Mouse (Mus musculus): ENCODE measurements around the gene Rnf220.

Rnf220 gene

GRCm38 (mm10) chr4:117299921-117300320 lies 196.9 kb downstream of the Rnf220 start:
- no peak for DNase-seq (ENCODE audit: low spot score)

GRCm38 (mm10) chr4:117297819-117298218 lies 199.0 kb downstream of the Rnf220 start:
- no peak for DNase-seq (ENCODE audit: low spot score)

GRCm38 (mm10) chr4:117296849-117297593 lies 199.8 kb downstream of the Rnf220 start:
- no peak for DNase-seq (ENCODE audit: low spot score)

GRCm38 (mm10) chr4:117291696-117292095 lies 205.2 kb downstream of the Rnf220 start:
- no peak for DNase-seq (ENCODE audit: low spot score)

GRCm38 (mm10) chr4:117288927-117289801 lies 207.7 kb downstream of the Rnf220 start:
- peak; percentile 66 for DNase-seq (ENCODE audit: low spot score)

GRCm38 (mm10) chr4:117288277-117288926 lies 208.4 kb downstream of the Rnf220 start:
- no peak for DNase-seq (ENCODE audit: low spot score)

- DNase-seq (ENCODE audit: low spot score), result no peak
Observed at GRCm38 (mm10) chr4:117284363-117284762, 212.5 kb downstream of the Rnf220 start.

GRCm38 (mm10) chr4:117283271-117284191 lies 213.3 kb downstream of the Rnf220 start:
- DNase-seq (ENCODE audit: low spot score), result peak; percentile 65

GRCm38 (mm10) chr4:117281090-117281845 lies 215.6 kb downstream of the Rnf220 start:
- DNase-seq (ENCODE audit: low spot score), result no peak

- no peak for DNase-seq (ENCODE audit: low spot score)
Observed at GRCm38 (mm10) chr4:117280397-117280930, 216.4 kb downstream of the Rnf220 start.

- DNase-seq (ENCODE audit: low spot score), result peak; percentile 38
Observed at GRCm38 (mm10) chr4:117279253-117279642, 217.6 kb downstream of the Rnf220 start.

GRCm38 (mm10) chr4:117278381-117279252 lies 218.2 kb downstream of the Rnf220 start:
- DNase-seq (ENCODE audit: low spot score), result no peak

GRCm38 (mm10) chr4:117277687-117278086 lies 219.2 kb downstream of the Rnf220 start:
- no peak for DNase-seq (ENCODE audit: low spot score)

- DNase-seq (ENCODE audit: low spot score), result peak; percentile 29
Observed at GRCm38 (mm10) chr4:117277021-117277420, 219.8 kb downstream of the Rnf220 start.

GRCm38 (mm10) chr4:117276281-117276711 lies 220.6 kb downstream of the Rnf220 start:
- peak; percentile 56 for DNase-seq (ENCODE audit: low spot score)

- DNase-seq (ENCODE audit: low spot score), result no peak
Observed at GRCm38 (mm10) chr4:117274720-117275119, 222.1 kb downstream of the Rnf220 start.

- peak; percentile 78 for DNase-seq (ENCODE audit: low spot score)
Observed at GRCm38 (mm10) chr4:117272459-117272858, 224.4 kb downstream of the Rnf220 start.

GRCm38 (mm10) chr4:117270278-117270677 lies 226.6 kb downstream of the Rnf220 start:
- DNase-seq (ENCODE audit: low spot score), result peak; percentile 72

- no peak for DNase-seq (ENCODE audit: low spot score)
Observed at GRCm38 (mm10) chr4:117267831-117268437, 228.9 kb downstream of the Rnf220 start.
